Mouse (Mus musculus) embryo, embryonic 10.5 days (tissue): ENCODE measurements around the gene Mcl1.

Experiments used
- DNase-seq: peaks from one replicate; pipeline ENCODE4 v3.0.0-alpha.2; 2015; ENCODE audit warnings: low spot score

The Mcl1 gene

GRCm38 (mm10) chr3:95709967-95710366, 51.4 kb downstream of the Mcl1 start:
- no peak for DNase-seq
